Mouse (Mus musculus) heart, embryonic 16.5 days (tissue): ENCODE measurements around the gene Tcte1. TPM values are rescaled to one million over a fixed set of nuclear protein-coding genes. Genes with fewer than 3 reads are reported as not detected.
A peak's percentile ranks its signal among the peaks of the same experiment; 100 is the strongest.

Experiments used
- ATAC-seq: fragments of 200-750 bp; cut with Nextera tagmentation; replicated peaks from 2 replicates; pipeline ENCODE4 v1.8.0; 2017; ENCODE audit warnings: moderate number of reproducible peaks; ENCODE audit not compliant: insufficient read depth, low FRiP score; ENCODE audit errors: extremely low read depth
- H3K27ac ChIP-seq: fragments of 300-500 bp; sonication (generic); 2 replicates; pipeline ENCODE4 v1.5.1; 2014; ENCODE audit warnings: mild to moderate bottlenecking, low read length, control low read depth, moderate library complexity
- H3K27me3 ChIP-seq: fragments of 300-500 bp; sonication (generic); 2 replicates; pipeline ENCODE4 v1.6.1; 2014; ENCODE audit warnings: low read length, mixed read lengths; ENCODE audit not compliant: control insufficient read depth, insufficient read depth
- H3K36me3 ChIP-seq: fragments of 300-500 bp; sonication (generic); 2 replicates; pipeline ENCODE4 v1.6.1; 2014; ENCODE audit not compliant: control insufficient read depth, insufficient read depth
- H3K4me1 ChIP-seq: fragments of 300-500 bp; sonication (generic); 2 replicates; pipeline ENCODE4 v1.6.1; 2014; ENCODE audit warnings: low read length, mixed read lengths; ENCODE audit not compliant: control insufficient read depth, insufficient read depth
- H3K4me2 ChIP-seq: fragments of 300-500 bp; sonication (generic); 2 replicates; pipeline ENCODE4 v1.6.1; 2014; ENCODE audit warnings: low read depth, mild to moderate bottlenecking, control low read depth, low read length
- H3K4me3 ChIP-seq: fragments of 300-500 bp; sonication (generic); 2 replicates; pipeline ENCODE4 v1.5.1; 2014; ENCODE audit warnings: mild to moderate bottlenecking, control low read depth, low read length
- H3K9ac ChIP-seq: fragments of 300-500 bp; sonication (generic); 2 replicates; pipeline ENCODE4 v1.6.1; 2014; ENCODE audit warnings: low read length, control low read depth
- H3K9me3 ChIP-seq: fragments of 300-500 bp; sonication (generic); replicated peaks from 2 replicates; pipeline ENCODE4 v1.6.1; 2016; ENCODE audit warnings: low read length; ENCODE audit not compliant: control insufficient read depth
- WGBS: fragments of 180-500 bp; shearing (Covaris S2); extraction: QIAGEN DNeasy Blood & Tissue Kit; methylation state at CpG from one replicate; pipeline ENCODE4 v1.1.7; 2014; 5-methylcytosine and 5-hydroxymethylcytosine counted together
- polyA plus RNA-seq: library from polyadenylated mRNA; unstranded; fragments of >200 nt; fragmentation: Nextera tagmentation; extraction: Ambion mirVana; gene quantifications from 2 replicates; pipeline ENCODE4 v1.2.1, GENCODE M21; 2015

Tcte1 gene
- polyA plus RNA-seq, 1 experiment from 2014 or later, result 0.63 TPM

GRCm38 (mm10) chr17:45589236-45589635 is 66.0 kb downstream of the Tcte1 start:
- Histone ChIP-seq H3K9ac (no peak overlapping the region), H3K4me1 (peaks cover 49% of the 10 kb centered on the region), H3K27me3 (no peaks in the 10 kb centered on the region), H3K4me3 (no peak overlapping the region), H3K4me2 (no peak overlapping the region), H3K36me3 (peaks cover 33% of the 10 kb centered on the region), H3K27ac (no peak overlapping the region), H3K9me3 (peaks cover 5% of the 10 kb centered on the region)
- 96% methylated on average over 7 of the region's 7 CpGs for WGBS
- ATAC-seq, result no peak

GRCm38 (mm10) chr17:45589844-45590243 is 66.6 kb downstream of the Tcte1 start:
- H3K4me2 ChIP-seq, result no peak overlapping the region
- 91% methylated on average over 8 of the region's 8 CpGs for WGBS
- ATAC-seq, result no peak
- no peaks in the 10 kb centered on the region for H3K27me3 ChIP-seq
- no peak overlapping the region for H3K9ac ChIP-seq
- H3K4me3 ChIP-seq, result no peak overlapping the region
- peaks cover 33% of the 10 kb centered on the region for H3K36me3 ChIP-seq
- H3K9me3 ChIP-seq, result peaks cover 5% of the 10 kb centered on the region
- H3K4me1 ChIP-seq, result peaks cover 50% of the 10 kb centered on the region
- H3K27ac ChIP-seq, result no peak overlapping the region

GRCm38 (mm10) chr17:45590410-45590809 is 67.2 kb downstream of the Tcte1 start:
- WGBS, result 84% methylated on average over 6 of the region's 6 CpGs
- H3K4me1 ChIP-seq, result peaks cover 48% of the 10 kb centered on the region

DNA sequence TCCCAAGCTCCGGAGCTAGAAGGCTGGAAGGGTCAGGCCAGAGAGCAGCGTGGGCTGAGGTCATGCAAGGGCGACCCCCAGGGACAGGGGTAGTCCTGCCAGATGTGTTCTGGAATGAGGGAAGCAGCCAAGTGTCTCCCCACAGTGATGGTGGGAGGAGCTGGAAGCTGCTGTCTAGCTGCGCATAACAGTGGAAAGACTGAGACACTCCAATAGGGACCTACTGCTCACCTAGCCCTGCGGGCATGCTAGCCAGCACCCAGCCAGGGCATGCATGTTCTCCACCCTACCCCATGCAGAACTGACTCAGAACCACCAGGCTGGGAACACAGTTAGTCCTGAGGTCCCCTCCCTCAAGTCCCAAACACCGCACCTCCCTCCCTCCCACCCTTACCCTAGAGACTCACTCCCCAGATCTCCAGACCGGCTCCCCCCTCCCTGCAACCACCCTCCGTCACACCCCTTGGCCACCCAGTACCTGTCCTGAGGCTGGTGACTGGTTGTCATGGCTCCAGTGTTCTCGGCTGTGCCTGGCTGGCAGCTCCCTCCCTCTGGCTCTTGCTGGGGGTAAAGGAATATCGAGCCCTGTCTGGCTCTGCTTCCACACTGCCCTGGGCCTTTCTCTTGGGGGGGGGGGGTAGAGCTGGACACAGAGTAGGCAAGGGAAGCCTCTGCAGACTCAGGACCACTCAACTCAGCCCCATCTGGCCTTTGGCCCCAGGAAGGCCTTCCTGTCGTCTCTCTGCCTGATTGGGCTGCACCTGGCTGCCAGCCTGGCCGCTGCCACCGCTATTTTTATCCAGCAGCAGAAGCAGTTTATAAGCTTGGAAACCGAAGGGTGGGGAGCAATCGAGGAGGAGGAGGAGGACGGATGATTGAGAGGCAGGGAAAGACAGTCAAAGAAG is 68.7 kb downstream of the Tcte1 start:
- 35% methylated on average over 16 of the region's 16 CpGs for WGBS
- ATAC-seq, result peak; percentile 6; the same call in 1 of the 2 replicates
- Histone ChIP-seq H3K36me3 (peaks cover 25% of the 10 kb centered on the region), H3K4me3 (peak overlapping the region; percentile 29), H3K9ac (peak overlapping the region; percentile 68), H3K9me3 (no peaks in the 10 kb centered on the region), H3K4me2 (peak overlapping the region; percentile 100), H3K4me1 (peaks cover 54% of the 10 kb centered on the region), H3K27me3 (no peaks in the 10 kb centered on the region), H3K27ac (peak overlapping the region; percentile 86)

More at GRCm38 (mm10) chr17:45590410-45590809, 67.2 kb downstream of the Tcte1 start:
- Histone ChIP-seq H3K27me3 (no peaks in the 10 kb centered on the region), H3K9me3 (peaks cover 5% of the 10 kb centered on the region), H3K9ac (no peak overlapping the region), H3K27ac (no peak overlapping the region), H3K4me2 (no peak overlapping the region), H3K4me3 (no peak overlapping the region), H3K36me3 (peaks cover 33% of the 10 kb centered on the region)
- ATAC-seq, result no peak

Other genes starting within 250 kb of the Tcte1 start
- 46.2 and 49.5 TPM in 2 replicates for gene Cdc5l, start 89.7 kb upstream of the Tcte1 start, polyA plus RNA-seq
- 1.2 and 1.5 TPM in 2 replicates for gene Spats1, start 48.0 kb upstream of the Tcte1 start, polyA plus RNA-seq
- 25.0 and 25.4 TPM in 2 replicates for gene Aars2, start 16.6 kb upstream of the Tcte1 start, polyA plus RNA-seq
- gene Tmem151b, start 26.2 kb downstream of the Tcte1 start, polyA plus RNA-seq, result 1.2 and 1.9 TPM in 2 replicates
- gene Nfkbie, start 32.3 kb downstream of the Tcte1 start, polyA plus RNA-seq, result 5.3 and 10.9 TPM in 2 replicates
- 89.4 and 89.9 TPM in 2 replicates for gene Slc35b2, start 40.4 kb downstream of the Tcte1 start, polyA plus RNA-seq
- gene Hsp90ab1, start 49.8 kb downstream of the Tcte1 start, polyA plus RNA-seq, result 1,191 and 1,235 TPM in 2 replicates
- 110 and 137 TPM in 2 replicates for gene Slc29a1, start 76.2 kb downstream of the Tcte1 start, polyA plus RNA-seq
- gene Mymx, start 78.7 kb downstream of the Tcte1 start, polyA plus RNA-seq, result 0.25 and 0.49 TPM in 2 replicates
- 0.34 and 0.84 TPM in 2 replicates for gene Capn11, start 135.9 kb downstream of the Tcte1 start, polyA plus RNA-seq
- 137 and 143 TPM in 2 replicates for gene Mrpl14, start 162.9 kb downstream of the Tcte1 start, polyA plus RNA-seq
- gene Tmem63b, start 163.5 kb downstream of the Tcte1 start, polyA plus RNA-seq, result 40.4 and 47.6 TPM in 2 replicates
- 0.54 and 1.4 TPM in 2 replicates for gene 1600014C23Rik, start 210.4 kb downstream of the Tcte1 start, polyA plus RNA-seq